Mouse (Mus musculus): ENCODE measurements around the gene St6galnac6. TPM values are rescaled to one million over a fixed set of nuclear protein-coding genes. Genes with fewer than 3 reads are reported as not detected.
A peak's percentile ranks its signal among the peaks of the same experiment; 100 is the strongest.

Gene St6galnac6
- polyA plus RNA-seq, 1 experiment, result not detected

GRCm38 (mm10) chr2:32637778-32638281 lies 38.3 kb downstream of the St6galnac6 start:
- WGBS, result 60% methylated on average over 11 of the region's 11 CpGs
- H3K27ac ChIP-seq (ENCODE audit: insufficient read depth, low read depth, low read length), result no peak overlapping the region

GRCm38 (mm10) chr2:32639632-32640031 lies 40.1 kb downstream of the St6galnac6 start:
- no peak overlapping the region for H3K27ac ChIP-seq (ENCODE audit: insufficient read depth, low read depth, low read length)
- no peak for TF ChIP-seq CTCF (IDR thresholded peaks at IDR 0.05; ENCODE audit: insufficient read depth, low read depth, low read length)
- TF ChIP-seq POLR2A (IDR thresholded peaks at IDR 0.05; ENCODE audit: insufficient read depth, low read depth, low read length), result no peak
- WGBS, result 91% methylated on average over 1 of the region's 1 CpGs
- 0 out of 2 replicates have a peak, but pooled peaks cover 3% of the 10 kb centered on the region for H3K4me1 ChIP-seq (ENCODE audit: control insufficient read depth, insufficient read depth, low read length)
- no peak overlapping the region for H3K4me3 ChIP-seq (ENCODE audit: insufficient read depth, low read depth, low read length)

More at GRCm38 (mm10) chr2:32637778-32638281, 38.3 kb downstream of the St6galnac6 start:
- Histone ChIP-seq H3K4me1 (ENCODE audit: control insufficient read depth, insufficient read depth, low read length) (peaks cover 16% of the 10 kb centered on the region), H3K4me3 (ENCODE audit: insufficient read depth, low read depth, low read length) (no peak overlapping the region)
- TF ChIP-seq POLR2A (IDR thresholded peaks at IDR 0.05; ENCODE audit: insufficient read depth, low read depth, low read length), result no peak
- TF ChIP-seq CTCF (IDR thresholded peaks at IDR 0.05; ENCODE audit: insufficient read depth, low read depth, low read length), result no peak

- 72% methylated on average over 6 of the region's 6 CpGs for WGBS
- TF ChIP-seq POLR2A (IDR thresholded peaks at IDR 0.05; ENCODE audit: insufficient read depth, low read depth, low read length), result no peak
- TF ChIP-seq CTCF (IDR thresholded peaks at IDR 0.05; ENCODE audit: insufficient read depth, low read depth, low read length), result no peak
- H3K27ac ChIP-seq (ENCODE audit: insufficient read depth, low read depth, low read length), result no peak overlapping the region
- H3K4me1 ChIP-seq (ENCODE audit: control insufficient read depth, insufficient read depth, low read length), result peaks cover 9% of the 10 kb centered on the region
- no peak overlapping the region for H3K4me3 ChIP-seq (ENCODE audit: insufficient read depth, low read depth, low read length)
Measured at GRCm38 (mm10) chr2:32640550-32641051, 41.1 kb downstream of the St6galnac6 start.

- WGBS, result 82% methylated on average over 5 of the region's 5 CpGs
- TF ChIP-seq CTCF (IDR thresholded peaks at IDR 0.05; ENCODE audit: insufficient read depth, low read depth, low read length) (no peak), POLR2A (IDR thresholded peaks at IDR 0.05; ENCODE audit: insufficient read depth, low read depth, low read length) (no peak)
- Histone ChIP-seq H3K4me1 (ENCODE audit: control insufficient read depth, insufficient read depth, low read length) (peaks cover 20% of the 10 kb centered on the region), H3K27ac (ENCODE audit: insufficient read depth, low read depth, low read length) (no peak overlapping the region), H3K4me3 (ENCODE audit: insufficient read depth, low read depth, low read length) (no peak overlapping the region)
Measured at GRCm38 (mm10) chr2:32641810-32642209, 42.3 kb downstream of the St6galnac6 start.

- TF ChIP-seq POLR2A (IDR thresholded peaks at IDR 0.05; ENCODE audit: insufficient read depth, low read depth, low read length), result no peak
- TF ChIP-seq CTCF (IDR thresholded peaks at IDR 0.05; ENCODE audit: insufficient read depth, low read depth, low read length), result no peak
- Histone ChIP-seq H3K4me3 (ENCODE audit: insufficient read depth, low read depth, low read length) (no peak overlapping the region), H3K27ac (ENCODE audit: insufficient read depth, low read depth, low read length) (no peak overlapping the region), H3K4me1 (ENCODE audit: control insufficient read depth, insufficient read depth, low read length) (peaks cover 18% of the 10 kb centered on the region)
- WGBS, result 67% methylated on average over 7 of the region's 7 CpGs
Measured at GRCm38 (mm10) chr2:32642813-32643212, 43.3 kb downstream of the St6galnac6 start.

- 90% methylated on average over 9 of the region's 9 CpGs for WGBS
- no peak overlapping the region for H3K27ac ChIP-seq (ENCODE audit: insufficient read depth, low read depth, low read length)
- peaks cover 17% of the 10 kb centered on the region for H3K4me1 ChIP-seq (ENCODE audit: control insufficient read depth, insufficient read depth, low read length)
- H3K4me3 ChIP-seq (ENCODE audit: insufficient read depth, low read depth, low read length), result no peak overlapping the region
- TF ChIP-seq CTCF (IDR thresholded peaks at IDR 0.05; ENCODE audit: insufficient read depth, low read depth, low read length) (no peak), POLR2A (IDR thresholded peaks at IDR 0.05; ENCODE audit: insufficient read depth, low read depth, low read length) (no peak)
Measured at GRCm38 (mm10) chr2:32644083-32644482, 44.6 kb downstream of the St6galnac6 start.

GRCm38 (mm10) chr2:32644799-32645475 lies 45.4 kb downstream of the St6galnac6 start:
- TF ChIP-seq POLR2A (IDR thresholded peaks at IDR 0.05; ENCODE audit: insufficient read depth, low read depth, low read length), result no peak
- Histone ChIP-seq H3K4me3 (ENCODE audit: insufficient read depth, low read depth, low read length) (no peak overlapping the region), H3K27ac (ENCODE audit: insufficient read depth, low read depth, low read length) (no peak overlapping the region), H3K4me1 (ENCODE audit: control insufficient read depth, insufficient read depth, low read length) (peaks cover 17% of the 10 kb centered on the region)
- WGBS, result 89% methylated on average over 8 of the region's 8 CpGs

- TF ChIP-seq CTCF (IDR thresholded peaks at IDR 0.05; ENCODE audit: insufficient read depth, low read depth, low read length) (no peak), POLR2A (IDR thresholded peaks at IDR 0.05; ENCODE audit: insufficient read depth, low read depth, low read length) (no peak)
- 66% methylated on average over 3 of the region's 3 CpGs for whole genome bisulfite sequencing
- no peak overlapping the region for H3K27ac ChIP-seq (ENCODE audit: insufficient read depth, low read depth, low read length)
- H3K4me1 ChIP-seq (ENCODE audit: control insufficient read depth, insufficient read depth, low read length), result peaks cover 17% of the 10 kb centered on the region
- no peak overlapping the region for H3K4me3 ChIP-seq (ENCODE audit: insufficient read depth, low read depth, low read length)
Measured at GRCm38 (mm10) chr2:32645647-32646046, 46.1 kb downstream of the St6galnac6 start.

GRCm38 (mm10) chr2:32646379-32647056 lies 47.0 kb downstream of the St6galnac6 start, which contains the start of gene Eng:
Eng (plus strand) TSS chr2:32646595.
- WGBS, result 68% methylated on average over 31 of the region's 31 CpGs
- H3K4me3 ChIP-seq (ENCODE audit: insufficient read depth, low read depth, low read length), result peak within 1 kb of the TSS; percentile 21
- peaks cover 17% of the 10 kb centered on the region for H3K4me1 ChIP-seq (ENCODE audit: control insufficient read depth, insufficient read depth, low read length)
- TF ChIP-seq CTCF (IDR thresholded peaks at IDR 0.05; ENCODE audit: insufficient read depth, low read depth, low read length) (no peak), POLR2A (IDR thresholded peaks at IDR 0.05; ENCODE audit: insufficient read depth, low read depth, low read length) (no peak)
- H3K27ac ChIP-seq (ENCODE audit: insufficient read depth, low read depth, low read length), result no peak within 1 kb of the TSS
